Mouse (Mus musculus) limb, embryonic 10.5 days (tissue): ENCODE results near the gene Pik3cd. TPM values are rescaled to one million over a fixed set of nuclear protein-coding genes. Genes with fewer than 3 reads are reported as not detected.

Source experiments
- DNase-seq: peaks from one replicate; pipeline ENCODE4 v3.0.0-alpha.2; 2017; ENCODE audit warnings: low spot score
- H3K27ac ChIP-seq: fragments of 300-500 bp; sonication (generic); 2 replicates; pipeline ENCODE4 v1.5.1; 2016; ENCODE audit warnings: mild to moderate bottlenecking
- H3K27me3 ChIP-seq: fragments of 300-500 bp; sonication (generic); 2 replicates; pipeline ENCODE4 v1.6.1; 2016; ENCODE audit warnings: low read depth, mild to moderate bottlenecking; ENCODE audit not compliant: poor library complexity, severe bottlenecking
- H3K36me3 ChIP-seq: fragments of 300-500 bp; sonication (generic); 2 replicates; pipeline ENCODE4 v1.6.1; 2016; ENCODE audit warnings: mild to moderate bottlenecking, moderate library complexity
- H3K4me1 ChIP-seq: fragments of 300-500 bp; sonication (generic); 2 replicates; pipeline ENCODE4 v1.6.1; 2016
- H3K4me3 ChIP-seq: fragments of 300-500 bp; sonication (generic); 2 replicates; pipeline ENCODE4 v1.5.1; 2016; ENCODE audit warnings: mild to moderate bottlenecking, moderate library complexity
- H3K9me3 ChIP-seq: fragments of 300-500 bp; sonication (generic); replicated peaks from 2 replicates; pipeline ENCODE4 v1.6.1; 2016; ENCODE audit warnings: mild to moderate bottlenecking
- WGBS: fragments of 180-500 bp; shearing (Covaris S2); methylation state at CpG from one replicate; pipeline ENCODE4 v1.1.7; 2016; 5-methylcytosine and 5-hydroxymethylcytosine counted together
- polyA plus RNA-seq: library from polyadenylated mRNA; unstranded; fragments of >200 nt; fragmentation: Nextera tagmentation; extraction: Ambion mirVana; gene quantifications from 2 replicates; pipeline ENCODE4 v1.2.1, GENCODE M21; 2016

Pik3cd gene
- polyA plus RNA-seq, 1 experiment from 2014 or later: 3.4 TPM

- 90% methylated on average over 20 of the region's 20 CpGs for WGBS
- no peaks in the 10 kb centered on the region for H3K27me3 ChIP-seq
- H3K36me3 ChIP-seq: peaks cover 79% of the 10 kb centered on the region
- no peak overlapping the region for H3K4me3 ChIP-seq
- H3K9me3 ChIP-seq: no peaks in the 10 kb centered on the region
- H3K4me1 ChIP-seq: no peaks in the 10 kb centered on the region
- DNase-seq: no peak
- no peak overlapping the region for H3K27ac ChIP-seq
These were observed 54.2 kb downstream of the Pik3cd start for GRCm38 (mm10) chr4:149648031-149648805.

GRCm38 (mm10) chr4:149645761-149646160 lies 56.6 kb downstream of the Pik3cd start:
- Histone ChIP-seq H3K4me3 (no peak overlapping the region), H3K27me3 (no peaks in the 10 kb centered on the region), H3K9me3 (no peaks in the 10 kb centered on the region), H3K27ac (no peak overlapping the region), H3K4me1 (no peaks in the 10 kb centered on the region), H3K36me3 (peaks cover 91% of the 10 kb centered on the region)
- DNase-seq: no peak
- WGBS: 92% methylated on average over 9 of the region's 9 CpGs

GRCm38 (mm10) chr4:149641956-149642355 lies 60.4 kb downstream of the Pik3cd start:
- H3K27ac ChIP-seq: no peak overlapping the region
- H3K9me3 ChIP-seq: no peaks in the 10 kb centered on the region
- H3K27me3 ChIP-seq: no peaks in the 10 kb centered on the region
- no peak for DNase-seq
- H3K36me3 ChIP-seq: peaks cover 91% of the 10 kb centered on the region
- H3K4me1 ChIP-seq: no peaks in the 10 kb centered on the region
- no peak overlapping the region for H3K4me3 ChIP-seq
- WGBS: 86% methylated on average over 5 of the region's 5 CpGs

- Histone ChIP-seq H3K36me3 (peaks cover 91% of the 10 kb centered on the region), H3K4me3 (no peak overlapping the region), H3K9me3 (no peaks in the 10 kb centered on the region), H3K4me1 (no peaks in the 10 kb centered on the region), H3K27me3 (no peaks in the 10 kb centered on the region), H3K27ac (no peak overlapping the region)
- DNase-seq: no peak
- whole genome bisulfite sequencing: 48% methylated on average over 8 of the region's 8 CpGs
These were observed 61.0 kb downstream of the Pik3cd start for GRCm38 (mm10) chr4:149641400-149641799.

GRCm38 (mm10) chr4:149640831-149641230 lies 61.5 kb downstream of the Pik3cd start:
- 87% methylated on average over 9 of the region's 9 CpGs for WGBS
- no peaks in the 10 kb centered on the region for H3K9me3 ChIP-seq
- no peak overlapping the region for H3K4me3 ChIP-seq
- H3K27ac ChIP-seq: no peak overlapping the region
- no peak for DNase-seq
- no peaks in the 10 kb centered on the region for H3K27me3 ChIP-seq
- H3K36me3 ChIP-seq: peaks cover 91% of the 10 kb centered on the region
- no peaks in the 10 kb centered on the region for H3K4me1 ChIP-seq

- no peak overlapping the region for H3K27ac ChIP-seq
- peaks cover 89% of the 10 kb centered on the region for H3K36me3 ChIP-seq
- H3K4me1 ChIP-seq: no peaks in the 10 kb centered on the region
- no peaks in the 10 kb centered on the region for H3K9me3 ChIP-seq
- DNase-seq: no peak
- H3K4me3 ChIP-seq: no peak overlapping the region
- 94% methylated on average over 7 of the region's 7 CpGs for WGBS
- no peaks in the 10 kb centered on the region for H3K27me3 ChIP-seq
These were observed 64.4 kb downstream of the Pik3cd start for GRCm38 (mm10) chr4:149637942-149638341.

- H3K27ac ChIP-seq: no peak overlapping the region
- no peak overlapping the region for H3K4me3 ChIP-seq
- H3K27me3 ChIP-seq: no peaks in the 10 kb centered on the region
- H3K4me1 ChIP-seq: no peaks in the 10 kb centered on the region
- peaks cover 90% of the 10 kb centered on the region for H3K36me3 ChIP-seq
- H3K9me3 ChIP-seq: no peaks in the 10 kb centered on the region
- no peak for DNase-seq
- 93% methylated on average over 8 of the region's 8 CpGs for WGBS
These were observed 66.4 kb downstream of the Pik3cd start for GRCm38 (mm10) chr4:149635915-149636415.

- H3K27ac ChIP-seq: no peak overlapping the region
- H3K4me3 ChIP-seq: no peak overlapping the region
- H3K9me3 ChIP-seq: no peaks in the 10 kb centered on the region
- H3K4me1 ChIP-seq: no peaks in the 10 kb centered on the region
- H3K36me3 ChIP-seq: peaks cover 91% of the 10 kb centered on the region
- H3K27me3 ChIP-seq: no peaks in the 10 kb centered on the region
- WGBS: 96% methylated on average over 11 of the region's 11 CpGs
- DNase-seq: no peak
These were observed 67.4 kb downstream of the Pik3cd start for GRCm38 (mm10) chr4:149634966-149635365.

GRCm38 (mm10) chr4:149634157-149634556 lies 68.2 kb downstream of the Pik3cd start:
- no peak overlapping the region for H3K27ac ChIP-seq
- H3K36me3 ChIP-seq: peaks cover 91% of the 10 kb centered on the region
- no peaks in the 10 kb centered on the region for H3K9me3 ChIP-seq
- WGBS: 71% methylated on average over 1 of the region's 1 CpGs
- H3K4me1 ChIP-seq: no peaks in the 10 kb centered on the region
- no peak for DNase-seq
- no peak overlapping the region for H3K4me3 ChIP-seq
- no peaks in the 10 kb centered on the region for H3K27me3 ChIP-seq

GRCm38 (mm10) chr4:149632670-149633307 lies 69.6 kb downstream of the Pik3cd start:
- Histone ChIP-seq H3K9me3 (no peaks in the 10 kb centered on the region), H3K36me3 (peaks cover 87% of the 10 kb centered on the region), H3K27ac (no peak overlapping the region), H3K27me3 (no peaks in the 10 kb centered on the region), H3K4me1 (no peaks in the 10 kb centered on the region), H3K4me3 (no peak overlapping the region)
- no peak for DNase-seq
- 90% methylated on average over 9 of the region's 9 CpGs for WGBS

- no peak for DNase-seq
- H3K27ac ChIP-seq: no peak overlapping the region
- no peaks in the 10 kb centered on the region for H3K9me3 ChIP-seq
- no peaks in the 10 kb centered on the region for H3K4me1 ChIP-seq
- H3K36me3 ChIP-seq: peaks cover 59% of the 10 kb centered on the region
- 96% methylated on average over 9 of the region's 9 CpGs for WGBS
- no peaks in the 10 kb centered on the region for H3K27me3 ChIP-seq
- H3K4me3 ChIP-seq: no peak overlapping the region
These were observed 73.6 kb downstream of the Pik3cd start for GRCm38 (mm10) chr4:149628810-149629209.

- H3K27ac ChIP-seq: no peak overlapping the region
- no peaks in the 10 kb centered on the region for H3K9me3 ChIP-seq
- no peak overlapping the region for H3K4me3 ChIP-seq
- peak; percentile 53 for DNase-seq
- no peaks in the 10 kb centered on the region for H3K4me1 ChIP-seq
- H3K36me3 ChIP-seq: peaks cover 54% of the 10 kb centered on the region
- H3K27me3 ChIP-seq: no peaks in the 10 kb centered on the region
- 77% methylated on average over 10 of the region's 10 CpGs for WGBS
These were observed 74.0 kb downstream of the Pik3cd start for GRCm38 (mm10) chr4:149628372-149628771.

- DNase-seq: no peak
- Histone ChIP-seq H3K36me3 (peaks cover 47% of the 10 kb centered on the region), H3K9me3 (no peaks in the 10 kb centered on the region), H3K4me3 (no peak overlapping the region), H3K27ac (no peak overlapping the region), H3K4me1 (no peaks in the 10 kb centered on the region), H3K27me3 (no peaks in the 10 kb centered on the region)
- 91% methylated on average over 17 of the region's 17 CpGs for WGBS
These were observed 75.6 kb downstream of the Pik3cd start for GRCm38 (mm10) chr4:149626809-149627208.
